Mouse (Mus musculus) frontal cortex, postnatal 25 days (tissue): ENCODE measurements around the gene Cxcl1.
"Not testable (repeated sequence)": the region's sequence is repeated elsewhere in the genome, so short reads cannot be mapped to it uniquely, and the experiment has no call there.

ENCODE experiments used
- DNase-seq, 2 experiments: peaks; one replicate each; pipeline ENCODE4 v3.0.0; 2022; ENCODE audit warnings: low spot score in 2 of 2

Gene Cxcl1

DNA sequence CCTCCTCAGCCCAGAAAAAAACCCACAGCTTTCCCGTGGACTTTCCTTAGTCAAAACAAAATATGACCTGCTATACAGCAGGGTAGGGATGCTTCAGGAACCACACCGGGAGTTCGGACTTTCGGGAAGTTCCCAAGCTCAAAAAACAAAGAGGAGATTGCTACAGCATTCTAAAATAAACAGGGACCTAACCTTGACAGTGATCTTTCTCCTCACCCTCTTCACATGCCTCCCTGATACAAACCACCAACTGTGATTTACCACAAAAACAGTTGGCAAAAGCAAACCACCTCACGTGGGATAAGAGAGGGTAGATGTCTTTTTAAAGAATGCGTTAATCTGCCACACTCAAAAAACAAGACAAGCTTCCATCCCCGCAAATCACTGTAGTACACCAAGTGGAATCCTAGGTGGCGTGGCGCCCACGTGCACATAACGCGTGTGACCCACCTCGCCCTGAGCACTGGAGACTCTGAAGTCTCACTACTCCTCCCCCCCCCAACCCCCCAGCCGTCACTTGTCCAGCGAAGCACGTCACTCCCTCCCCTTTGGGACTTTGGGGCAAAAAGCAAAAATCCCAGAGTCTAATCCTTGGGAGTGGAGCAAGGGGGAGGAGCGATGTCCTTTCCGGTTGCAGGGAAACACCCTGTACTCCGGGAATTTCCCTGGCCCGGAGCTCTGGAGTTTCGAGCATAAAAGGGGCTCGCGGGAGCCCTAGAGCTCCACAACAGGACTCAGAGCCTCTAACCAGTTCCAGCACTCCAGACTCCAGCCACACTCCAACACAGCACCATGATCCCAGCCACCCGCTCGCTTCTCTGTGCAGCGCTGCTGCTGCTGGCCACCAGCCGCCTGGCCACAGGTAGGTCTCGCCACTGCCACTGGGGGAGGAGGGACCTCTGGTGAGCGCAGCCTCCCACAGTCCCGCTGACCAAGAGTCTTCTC, at the start of gene Cxcl1:
Gene Cxcl1 (plus strand): TSS at position 723 of the 945 bp plus-strand sequence.
- DNase-seq, result no peak

DNA sequence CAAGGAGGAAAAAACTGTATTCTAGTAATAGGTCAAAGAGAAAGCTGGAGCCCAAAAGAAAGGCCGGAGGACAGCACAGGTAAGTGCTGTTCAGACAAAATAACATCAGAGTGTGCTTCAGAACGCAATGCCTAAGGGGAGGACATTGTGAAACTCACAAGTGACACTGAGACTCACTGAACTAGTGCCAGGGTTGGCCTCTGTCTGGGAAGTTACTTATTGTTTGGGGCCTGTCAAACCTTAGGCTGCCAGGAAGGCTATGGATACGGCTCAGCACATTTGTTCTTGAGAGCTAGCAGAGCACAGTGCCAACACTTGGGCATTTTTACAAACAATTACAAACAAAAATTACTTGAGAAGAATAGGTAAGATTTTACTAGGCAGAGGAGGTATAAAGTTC, 47.1 kb upstream of the Cxcl1 start:
- DNase-seq, result no peak

DNA sequence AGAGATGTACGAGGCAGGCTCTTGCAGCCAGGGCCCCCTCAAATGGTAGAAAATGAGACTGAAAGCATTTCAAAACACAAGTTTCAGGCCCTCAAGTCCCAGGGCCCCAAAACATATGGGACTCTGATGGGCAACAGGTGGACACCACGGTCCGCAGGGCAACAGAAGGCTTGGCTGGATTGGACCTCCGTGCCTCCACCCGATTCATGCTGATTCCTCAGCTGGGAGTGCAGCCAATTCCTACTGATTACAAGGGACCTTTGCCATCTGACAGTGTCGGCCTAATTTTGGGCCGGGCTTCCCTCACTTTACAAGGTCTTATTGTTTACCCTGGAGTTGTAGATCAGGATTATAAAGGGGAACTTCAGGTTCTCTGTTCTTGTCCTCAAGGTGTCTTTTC, 40.9 kb upstream of the Cxcl1 start:
- not testable (repeated sequence) for DNase-seq

DNA sequence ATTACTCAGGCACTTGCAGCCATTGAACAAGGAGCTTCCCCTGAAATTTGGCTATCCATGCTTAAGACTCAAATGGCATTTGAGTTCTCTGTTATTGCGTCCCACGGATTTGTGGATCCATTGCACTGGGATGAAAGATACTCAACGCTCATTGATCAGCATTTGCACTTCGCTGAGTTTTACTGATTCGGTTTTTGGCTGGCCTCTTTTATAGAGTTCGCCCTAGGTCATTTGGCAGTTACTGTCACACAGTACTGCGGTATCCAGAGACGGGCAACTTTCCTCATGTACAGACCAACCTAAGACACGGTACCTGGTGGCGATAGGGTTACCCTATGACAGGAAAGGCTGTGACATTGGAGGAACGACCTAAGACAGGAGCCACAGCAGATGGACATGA, 39.6 kb upstream of the Cxcl1 start:
- not testable (repeated sequence) for DNase-seq

DNA sequence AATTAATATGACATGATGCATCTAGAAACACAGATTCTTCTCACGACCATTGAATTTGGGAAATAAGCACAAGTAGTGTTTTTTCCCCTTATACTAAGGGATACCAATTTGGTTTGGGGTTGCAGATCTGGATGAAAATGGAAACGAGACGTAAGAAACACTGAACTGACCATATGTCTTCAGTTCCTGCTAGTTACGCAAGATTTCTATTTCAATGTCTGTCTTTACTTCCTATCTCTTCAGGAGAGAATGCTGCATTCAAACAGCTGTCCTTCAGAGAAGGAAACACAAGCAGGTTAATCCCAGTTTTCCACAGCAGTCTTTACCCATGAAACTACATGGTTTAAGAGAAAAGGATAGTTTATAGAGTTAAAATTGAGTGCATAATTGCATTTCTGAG, 37.8 kb upstream of the Cxcl1 start:
- DNase-seq, result no peak

DNA sequence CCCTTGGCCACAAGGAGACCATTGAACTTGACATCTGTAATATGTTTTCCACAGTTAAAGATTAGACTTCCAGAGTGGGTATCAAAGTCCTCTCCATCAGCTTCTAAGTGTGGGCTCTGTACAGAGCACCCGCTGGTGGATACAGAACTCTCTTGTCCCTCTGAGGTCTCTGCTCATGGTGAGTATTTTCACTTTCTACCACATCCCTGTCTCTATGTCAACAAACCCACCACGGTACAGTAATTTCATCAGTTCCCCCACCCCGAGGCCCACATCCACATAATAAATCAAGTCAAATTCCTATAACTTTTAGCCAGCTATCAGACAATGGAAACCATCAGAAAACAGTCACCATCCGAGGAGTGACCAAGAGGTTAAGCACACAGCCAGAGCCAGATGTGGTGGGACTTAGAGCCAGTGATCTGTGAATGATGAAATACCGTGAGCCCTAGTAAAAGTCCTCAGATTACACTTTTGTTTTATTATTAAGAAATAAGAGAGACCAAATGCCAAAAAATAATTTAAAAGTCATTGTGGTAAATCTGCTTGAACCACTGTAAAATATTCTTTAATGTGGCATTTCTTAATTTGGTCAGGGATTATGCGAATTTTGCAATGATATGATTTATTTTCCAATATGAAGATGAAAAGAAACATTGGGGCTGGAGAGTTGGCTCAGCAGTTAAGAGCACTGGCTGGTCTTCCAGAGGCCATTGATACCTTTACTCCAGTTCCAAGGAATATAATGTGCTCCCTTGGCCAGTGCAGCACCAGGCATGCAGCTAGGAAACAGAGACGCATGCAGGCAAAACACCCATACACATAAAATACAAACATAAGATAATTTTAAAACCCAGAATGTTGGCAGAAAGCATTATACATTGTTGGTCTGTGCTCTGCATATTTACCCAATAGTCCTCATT, 35.5 kb upstream of the Cxcl1 start:
- no peak for DNase-seq

DNA sequence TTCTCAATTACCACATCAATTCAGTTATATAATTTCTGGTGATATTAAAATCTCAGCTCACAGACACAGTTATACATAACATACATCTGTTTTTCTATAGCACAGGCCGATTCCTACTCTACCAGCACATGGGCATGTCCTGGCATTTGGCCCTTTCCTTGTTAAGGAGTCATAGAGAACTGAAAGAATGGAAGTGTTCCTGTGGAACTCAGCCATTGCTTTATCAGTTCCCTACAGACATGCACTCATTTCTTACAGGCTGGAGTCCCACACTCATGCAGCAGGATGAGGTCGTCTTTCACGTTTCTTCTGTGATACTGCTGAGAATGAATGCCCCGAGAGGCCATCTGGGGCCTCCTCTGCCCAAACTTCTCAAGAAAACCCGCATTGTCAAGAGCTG, 33.6 kb upstream of the Cxcl1 start:
- no peak for DNase-seq

DNA sequence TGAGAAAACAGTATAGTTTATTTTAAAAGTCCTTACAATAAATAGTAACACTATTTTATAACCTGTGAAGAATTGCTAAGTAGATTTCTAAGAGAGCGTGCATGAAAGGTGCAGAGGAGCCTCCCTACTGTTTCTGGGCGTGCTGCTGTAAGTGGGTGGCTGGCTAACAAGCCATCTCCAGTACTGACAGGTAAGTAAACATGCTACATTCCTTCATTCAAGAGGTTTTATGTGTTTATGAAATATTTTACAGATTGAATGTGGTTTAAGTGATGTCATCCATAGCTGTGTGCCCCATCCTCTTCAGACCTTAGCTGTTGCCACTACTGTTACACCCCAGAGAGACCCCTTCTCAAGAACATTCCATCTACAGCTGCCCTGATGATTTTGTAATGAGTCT, 32.6 kb upstream of the Cxcl1 start:
- no peak for DNase-seq

DNA sequence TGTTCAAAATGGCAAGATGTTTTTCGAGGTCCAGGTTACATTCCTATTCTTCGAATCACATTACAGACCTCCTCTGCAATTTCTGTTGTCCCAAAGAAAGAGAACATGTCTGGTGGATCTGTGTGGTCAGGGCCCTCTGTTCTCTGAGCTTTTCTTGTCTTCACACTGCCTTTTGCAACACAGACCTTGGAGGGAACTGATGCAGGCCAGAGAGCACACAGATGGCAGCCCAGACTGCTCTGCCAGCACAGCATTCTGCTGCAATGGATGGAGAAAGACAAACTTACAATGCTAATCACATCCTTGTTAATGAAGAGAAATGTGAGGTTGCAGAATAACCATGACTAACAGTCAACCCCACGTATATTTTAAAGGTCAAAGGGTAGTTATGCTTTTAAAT, 32.0 kb upstream of the Cxcl1 start:
- DNase-seq, result no peak

DNA sequence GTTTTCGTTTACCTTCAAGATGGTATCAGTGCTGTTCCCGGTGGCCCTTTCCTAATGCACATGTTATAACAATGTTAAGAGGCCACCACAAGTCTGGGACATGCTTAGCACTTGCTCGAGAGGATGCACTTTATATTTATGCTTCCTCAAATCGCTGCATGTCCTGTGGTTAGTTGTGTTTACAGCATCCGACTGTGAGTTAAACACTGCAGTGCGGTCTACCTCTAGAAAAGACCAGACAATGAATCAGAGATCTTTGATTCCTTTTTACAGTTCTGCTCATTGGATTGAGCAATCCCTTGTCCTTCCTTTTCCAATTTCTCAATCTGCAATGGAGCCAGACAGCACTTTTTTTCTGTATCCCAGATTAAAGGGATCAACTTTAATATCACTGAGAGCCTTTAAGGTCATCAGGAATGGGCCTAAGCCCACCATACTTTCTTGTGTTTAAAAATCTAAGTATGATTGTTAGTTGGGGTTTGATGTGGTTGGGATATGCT, 29.1 kb upstream of the Cxcl1 start:
- DNase-seq, result no peak

DNA sequence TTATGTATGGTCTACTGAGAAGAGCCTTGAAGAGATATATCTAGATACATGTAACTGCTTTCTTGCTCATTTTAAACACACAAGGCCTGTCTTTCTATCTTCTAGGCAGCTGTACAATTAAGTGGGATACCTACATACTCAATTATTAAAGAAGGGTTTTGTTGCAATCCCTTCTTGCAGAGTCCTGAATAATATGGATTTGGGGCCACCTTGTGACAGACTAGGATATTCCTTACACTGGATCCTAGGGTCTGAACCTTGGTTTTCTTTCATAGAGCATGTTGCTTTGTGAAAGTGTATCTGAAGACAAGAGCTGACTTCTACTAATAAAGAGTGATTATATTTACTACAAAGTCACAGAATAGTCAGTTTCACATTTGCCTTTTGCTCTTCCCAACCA, 24.3 kb upstream of the Cxcl1 start:
- DNase-seq, result no peak

DNA sequence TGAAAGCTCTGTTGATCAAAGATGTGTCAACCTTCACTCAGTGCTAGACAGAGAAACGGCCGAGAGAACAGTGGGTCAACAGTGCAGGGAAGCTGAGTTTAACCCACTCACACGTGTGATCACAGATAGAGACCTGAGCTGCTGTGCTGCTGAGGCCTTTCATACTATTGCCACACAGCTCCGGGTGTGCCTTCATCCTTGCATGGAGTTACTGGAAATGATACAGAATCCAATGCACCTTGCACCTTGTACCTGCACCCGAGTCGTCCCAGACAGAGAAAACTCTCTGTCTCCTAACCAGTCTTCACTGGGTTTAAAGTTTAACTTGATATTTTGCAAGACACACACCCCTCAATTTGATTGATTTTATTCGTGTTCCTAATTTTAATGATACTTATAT, 18.7 kb upstream of the Cxcl1 start:
- no peak for DNase-seq

DNA sequence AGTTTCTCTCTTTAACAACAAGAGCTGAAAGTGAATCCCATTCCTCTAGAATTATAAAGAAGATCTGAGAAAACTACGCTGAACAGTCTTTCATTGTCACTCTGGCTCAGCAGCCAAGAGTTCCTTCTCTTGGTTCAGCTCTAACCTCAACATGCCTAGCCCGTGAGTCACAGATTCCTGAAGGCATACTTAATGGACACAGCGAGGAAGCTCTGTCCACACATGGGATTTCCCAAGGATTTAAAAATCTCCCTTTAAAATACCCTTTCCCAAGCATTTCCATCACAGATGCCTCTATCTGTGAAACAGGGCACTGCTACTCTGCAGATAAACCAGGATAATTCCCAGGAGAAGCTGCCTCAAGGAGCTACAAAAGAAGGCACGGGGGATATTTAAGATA, 15.0 kb upstream of the Cxcl1 start:
- DNase-seq, result no peak

DNA sequence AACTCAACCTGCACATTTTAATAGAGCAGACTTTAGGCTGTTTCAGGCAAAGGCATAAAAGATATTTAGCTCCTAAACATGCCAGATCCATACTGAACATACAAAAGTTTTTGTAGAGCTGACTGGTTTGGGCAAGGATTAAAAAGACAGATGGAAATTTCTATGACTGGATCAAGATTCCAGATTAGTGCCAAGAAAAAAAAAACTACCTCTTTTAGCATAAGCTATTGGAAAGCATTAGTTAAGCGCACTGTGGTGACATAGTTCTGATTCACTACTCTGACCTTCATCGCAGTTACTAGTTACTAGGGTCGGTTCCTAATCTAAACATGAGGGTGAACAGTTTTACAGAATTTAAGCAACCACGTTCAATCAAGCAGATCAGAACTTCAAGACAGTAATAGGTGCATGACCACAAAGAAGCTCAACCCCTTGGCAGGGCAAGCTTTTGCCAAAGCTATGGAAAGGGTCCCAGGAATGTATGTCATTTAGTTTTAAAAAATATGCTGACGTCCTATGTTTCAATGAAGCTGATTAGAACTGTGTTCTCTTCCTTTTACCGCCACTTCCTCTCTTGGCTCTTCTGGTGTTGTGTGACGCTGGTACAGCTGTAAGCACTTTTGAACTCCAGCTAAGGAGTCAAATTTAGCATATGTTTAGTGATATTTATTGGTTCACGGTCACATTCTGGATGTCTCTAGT, 14.4 kb upstream of the Cxcl1 start:
- DNase-seq, result no peak

DNA sequence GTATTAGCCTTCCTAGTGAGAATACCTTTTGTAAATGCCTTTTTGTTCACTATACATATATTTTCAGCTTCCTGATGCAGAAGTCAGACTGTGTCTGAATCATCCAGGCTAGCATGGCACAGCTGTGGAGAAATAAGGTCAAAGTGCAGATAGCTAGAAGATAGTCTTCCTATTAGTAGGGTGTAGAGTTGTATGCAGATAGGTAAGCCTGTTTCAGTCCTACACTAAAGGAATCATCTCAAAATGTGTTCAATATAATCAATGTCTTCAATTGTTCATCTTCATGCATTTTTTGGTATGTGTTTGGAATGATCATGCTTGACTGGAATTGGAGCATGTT, 13.9 kb upstream of the Cxcl1 start:
- no peak for DNase-seq

DNA sequence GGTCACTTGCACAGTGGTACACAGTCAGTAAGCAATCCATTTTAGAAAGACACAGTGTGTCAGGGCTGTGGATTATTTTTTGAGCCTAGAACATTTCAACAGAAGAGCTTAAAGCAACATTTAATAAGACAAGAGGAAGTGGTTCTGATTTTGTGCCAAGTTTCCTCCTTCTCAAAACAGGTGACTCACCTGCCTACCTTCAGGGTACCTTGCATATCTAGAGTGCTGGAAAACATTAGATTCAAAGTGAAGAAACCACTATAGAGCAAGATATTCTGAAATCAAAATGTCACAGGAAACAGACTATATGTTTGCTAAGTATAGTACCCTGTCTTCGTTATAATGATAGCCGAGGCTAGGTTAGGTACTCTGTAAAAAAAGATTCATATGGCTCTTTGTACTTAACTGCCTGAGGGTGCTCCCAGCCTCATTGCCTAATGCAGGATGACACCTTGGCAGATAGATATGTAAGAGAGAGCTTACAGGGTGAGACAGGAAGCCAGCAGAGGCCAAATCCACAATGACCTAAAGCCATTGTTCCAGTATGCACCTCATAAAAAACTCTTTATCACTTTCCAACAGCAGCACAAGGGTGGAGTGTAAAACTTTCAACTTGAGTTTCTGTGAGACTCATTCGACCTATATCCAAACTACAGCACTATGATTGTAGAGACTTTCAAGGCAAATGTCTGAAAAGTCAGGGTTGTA, 11.6 kb upstream of the Cxcl1 start:
- no peak for DNase-seq

DNA sequence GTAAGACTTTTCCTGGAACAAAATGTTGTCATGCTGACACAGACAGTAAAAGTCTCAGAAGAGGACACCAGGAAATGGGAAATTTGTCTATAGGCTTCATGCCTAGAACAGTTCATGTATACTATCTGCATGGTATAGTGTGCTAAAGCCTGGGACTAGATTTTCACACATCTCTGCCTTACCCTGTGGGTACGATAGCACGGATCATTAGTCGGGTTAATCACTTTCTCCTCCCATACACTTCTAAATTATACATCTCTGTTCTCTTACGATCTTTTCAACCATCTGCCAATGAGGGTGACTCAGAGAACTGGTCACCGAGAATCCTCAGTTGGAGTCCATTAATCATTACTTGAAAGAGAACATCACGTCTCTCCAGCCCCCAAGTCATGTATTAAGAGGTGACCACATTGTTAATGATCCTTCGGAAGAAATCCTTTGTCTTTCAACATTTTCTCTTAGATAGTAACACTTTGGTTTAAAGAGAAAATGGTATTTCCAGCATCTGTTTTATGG, 10.6 kb upstream of the Cxcl1 start:
- no peak for DNase-seq

DNA sequence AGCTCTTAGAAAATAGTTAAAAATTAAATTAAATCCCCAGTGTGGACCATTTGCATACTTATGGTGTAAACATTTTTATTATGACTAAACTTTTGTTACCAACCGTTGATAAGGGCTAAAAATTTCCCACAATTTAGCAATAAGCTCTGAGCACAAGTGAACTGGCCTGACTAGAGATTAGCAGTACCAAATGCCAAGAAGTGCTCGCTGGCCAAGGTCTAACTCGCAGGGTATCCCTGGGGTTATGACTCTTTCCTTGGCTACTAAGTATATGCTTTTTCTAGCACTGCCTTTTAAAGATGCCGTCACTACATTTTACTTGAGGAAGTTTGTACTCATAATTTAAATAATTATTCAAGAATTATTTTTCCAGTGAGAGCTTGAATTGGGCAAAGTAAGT, 10.0 kb upstream of the Cxcl1 start:
- DNase-seq, result no peak

DNA sequence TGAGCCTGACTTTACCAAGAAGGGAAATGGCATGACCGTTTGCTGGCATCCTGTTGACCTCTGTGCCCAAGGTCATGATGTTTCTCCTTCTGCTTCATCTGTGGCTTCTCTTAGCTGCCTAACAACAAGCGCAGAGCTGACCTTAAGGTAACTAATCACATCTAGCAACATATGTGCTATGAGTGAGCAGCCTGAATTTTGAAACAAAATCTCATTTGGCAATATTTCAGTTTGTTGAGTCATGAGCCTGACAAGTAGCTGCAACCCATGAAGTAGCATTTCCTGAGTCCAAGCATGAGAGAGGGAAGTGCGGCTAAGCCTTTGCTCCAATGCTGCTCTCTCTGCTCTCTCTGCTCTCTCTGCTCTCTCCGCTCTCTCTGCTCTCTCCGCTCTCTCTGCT, 9.4 kb upstream of the Cxcl1 start:
- DNase-seq, result no peak

DNA sequence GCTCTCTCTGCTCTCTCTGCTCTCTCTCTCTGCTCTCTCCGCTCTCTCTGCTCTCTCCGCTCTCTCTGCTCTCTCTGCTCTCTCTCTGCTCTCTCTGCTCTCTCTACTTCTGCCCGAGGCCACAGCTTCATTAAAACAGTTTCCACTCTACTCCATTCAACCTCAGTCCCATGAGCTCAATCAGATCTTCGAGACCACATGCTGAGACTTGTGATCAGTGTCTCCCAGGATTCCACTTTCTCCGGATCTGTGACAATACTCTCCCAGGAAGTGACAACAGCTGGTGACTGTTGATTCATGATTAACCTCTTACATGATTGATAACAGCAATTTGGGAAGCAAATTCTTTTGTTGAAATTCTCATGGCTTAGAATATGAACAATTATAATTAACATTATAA, 8.9 kb upstream of the Cxcl1 start:
- DNase-seq, result no peak

DNA sequence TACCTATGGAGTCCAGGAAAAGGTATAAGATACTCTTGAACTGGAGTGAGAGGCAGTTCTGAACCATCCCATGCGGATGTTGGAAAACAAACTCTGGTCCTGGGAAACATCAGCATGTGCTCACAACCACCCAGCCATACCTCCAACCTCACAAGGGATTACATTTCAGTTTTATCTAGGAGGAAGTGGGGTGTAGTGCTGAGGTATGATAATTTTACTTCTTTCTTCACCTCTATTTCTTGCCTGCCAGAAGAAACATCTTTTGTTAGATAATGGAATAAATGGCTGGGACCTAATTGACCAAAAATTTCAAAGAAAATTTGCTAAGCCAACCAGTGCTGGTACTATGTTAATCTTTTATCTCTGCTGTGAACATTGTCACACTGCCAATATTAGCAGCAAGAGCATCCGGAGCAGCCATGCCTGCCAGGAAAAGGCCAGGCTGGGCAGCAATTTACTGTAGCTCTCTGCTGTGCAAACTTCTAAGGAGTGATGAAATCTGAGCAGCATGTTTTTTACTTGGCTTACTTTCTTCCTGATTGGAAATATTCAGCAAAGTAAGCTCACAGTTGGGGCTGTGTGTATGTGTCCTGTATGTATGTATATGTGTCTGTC, 6.3 kb upstream of the Cxcl1 start:
- no peak for DNase-seq
